ENCODE assay signal across 11 mouse cellular contexts in genomic region chr9:51735180-51736034, GRCm38 (mm10). TPM values are rescaled to one million over a fixed set of nuclear protein-coding genes. Genes with fewer than 3 reads are reported as not detected.
DNase-seq lines count a peak whose midpoint lies in the region; ATAC-seq lines count a peak whose summit lies in the region.
"Had no signal": no experiment of that assay in that cellular context is flagged by ENCODE, and none has a peak within 500 bp of the region (broad histone marks: within the 10 kb centered on the region; RNA-seq: fewer than 3 reads in every experiment).

No protein-coding gene starts in this region.

- H3K4me1 ChIP-seq in hindbrain, embryonic 16.5 days (ENCODE audit: control insufficient read depth, insufficient read depth, low read depth, low read length): peaks cover 20% of the 10 kb centered on the region
- H3K4me1 ChIP-seq in midbrain, embryonic 12.5 days: peaks cover 21% of the 10 kb centered on the region

- H3K4me3 ChIP-seq in hindbrain, embryonic 16.5 days (ENCODE audit: low read length): no peak overlapping the region
- no peak overlapping the region for H3K4me3 ChIP-seq in midbrain, embryonic 12.5 days
- H3K4me3 ChIP-seq: embryonic facial prominence, embryonic 13.5 days had no signal

- H3K4me2 ChIP-seq in hindbrain, embryonic 16.5 days (ENCODE audit: low read length): peak overlapping the region; percentile 19; the same call in 1 of the 2 replicates
- no peak overlapping the region for H3K4me2 ChIP-seq in midbrain, embryonic 12.5 days (replicated peaks)
- H3K4me2 ChIP-seq: embryonic facial prominence, embryonic 13.5 days had no signal

- H3K9me3 ChIP-seq in hindbrain, embryonic 16.5 days (ENCODE audit: control insufficient read depth, low read length): no peaks in the 10 kb centered on the region; the same call in 1 of the 2 replicates
- no peaks in the 10 kb centered on the region for H3K9me3 ChIP-seq in midbrain, embryonic 12.5 days
- H3K9me3 ChIP-seq: embryonic facial prominence, embryonic 13.5 days had no signal

- H3K9ac ChIP-seq in hindbrain, embryonic 16.5 days (ENCODE audit: low read depth, low read length): no peak overlapping the region
- H3K9ac ChIP-seq in midbrain, embryonic 12.5 days (replicated peaks): no peak overlapping the region
- H3K9ac ChIP-seq: embryonic facial prominence, embryonic 13.5 days had no signal

- 45% methylated on average over 9 of the region's 9 CpGs for WGBS in hindbrain, embryonic 16.5 days
- WGBS in midbrain, embryonic 12.5 days: 53% methylated on average over 9 of the region's 9 CpGs

- H3K36me3 ChIP-seq in hindbrain, embryonic 16.5 days (ENCODE audit: control insufficient read depth, insufficient read depth, low read length): no peaks in the 10 kb centered on the region
- no peaks in the 10 kb centered on the region for H3K36me3 ChIP-seq in midbrain, embryonic 12.5 days
- H3K36me3 ChIP-seq: embryonic facial prominence, embryonic 13.5 days had no signal

- peak; percentile 11 to 25 for DNase-seq in kidney, postnatal 36 days
- no peak for DNase-seq in kidney, postnatal 4 days
- DNase-seq in fat pad, adult 2 months (ENCODE audit: extremely low read depth, low read depth, low spot score): peak; percentile 51
- no peak for DNase-seq in cerebellum, adult 9-10 months
- DNase-seq in gastrocnemius, postnatal 4 days (ENCODE audit: low spot score in 2 of 2): no peak
- DNase-seq: gastrocnemius, postnatal 25 days had no signal

- ATAC-seq in hindbrain, embryonic 16.5 days: no peak
- ATAC-seq in midbrain, embryonic 12.5 days (ENCODE audit: low FRiP score, low read depth): 0 out of 2 replicates have a peak, but pooled peaks have one; percentile 19
- ATAC-seq in megakaryocyte progenitor cell, adult 5-6 weeks (replicated peaks; ENCODE audit: poor library complexity): no peak
- ATAC-seq: inflammation-experienced regulatory T-cells, adult 6 months had no signal

- 0 out of 2 replicates have a peak overlapping the region, but pooled peaks have one; percentile 7 for H3K27ac ChIP-seq in hindbrain, embryonic 16.5 days (ENCODE audit: low read depth, low read length)
- H3K27ac ChIP-seq in midbrain, embryonic 12.5 days (replicated peaks): peak overlapping the region; percentile 63
- H3K27ac ChIP-seq: embryonic facial prominence, embryonic 13.5 days had no signal

- no peaks in the 10 kb centered on the region for H3K27me3 ChIP-seq in hindbrain, embryonic 16.5 days (replicated peaks; ENCODE audit: control insufficient read depth, insufficient read depth, low read length)
- H3K27me3 ChIP-seq in midbrain, embryonic 12.5 days: no peaks in the 10 kb centered on the region
- H3K27me3 ChIP-seq: embryonic facial prominence, embryonic 13.5 days had no signal

RNA-seq across cellular contexts. Expression of gene Arhgap20, which starts 29.7 kb away (rescaled TPM):
- polyA plus RNA-seq in hindbrain, embryonic 16.5 days (2015; fragmentation: Nextera tagmentation; extraction: Ambion mirVana): 22.6 and 23.5 TPM in 2 replicates
- polyA plus RNA-seq in midbrain, embryonic 12.5 days (2016; fragmentation: Nextera tagmentation; extraction: Ambion mirVana): 9.7 and 13.8 TPM in 2 replicates
- not detected in 2 replicates for total RNA-seq in megakaryocyte progenitor cell, adult 5-6 weeks (2015)
- total RNA-seq in megakaryocyte progenitor cell, adult 5-6 weeks (2017): not detected in 2 replicates
- total RNA-seq in gastrocnemius, postnatal 4 days (2021): 10 to 100 TPM; 27.7 to 29.6 TPM

Comparison
In these comparisons a context has a peak if more than half of its experiments do, and no peak if none do; other contexts are left out.
1. DNase-seq: peak in kidney, postnatal 36 days (2 of 2) and fat pad, adult 2 months (single experiment); none in kidney, postnatal 4 days (0 of 2), cerebellum, adult 9-10 months (single experiment) and gastrocnemius, postnatal 4 days (0 of 2).
2. RNA of gene Arhgap20, which starts 29.7 kb away (total RNA-seq): 27.7 to 29.6 TPM in gastrocnemius, postnatal 4 days; not detected in megakaryocyte progenitor cell, adult 5-6 weeks; every median in the first group is over 10 times any median in the second.